Mouse (Mus musculus) neural tube, embryonic 10.5 days (tissue): ENCODE measurements at regions not wholly inside any gene's neighbourhood (a gene's known extent, or its start where the extent isn't known, plus 50 kb on each side); places are given as distances from the start of the nearest gene placed in this dataset.

Experiments
- DNase-seq: peaks from one replicate; pipeline ENCODE4 v3.0.0-alpha.2; 2017; ENCODE audit warnings: low spot score; ENCODE audit errors: extremely low spot score

DNA sequence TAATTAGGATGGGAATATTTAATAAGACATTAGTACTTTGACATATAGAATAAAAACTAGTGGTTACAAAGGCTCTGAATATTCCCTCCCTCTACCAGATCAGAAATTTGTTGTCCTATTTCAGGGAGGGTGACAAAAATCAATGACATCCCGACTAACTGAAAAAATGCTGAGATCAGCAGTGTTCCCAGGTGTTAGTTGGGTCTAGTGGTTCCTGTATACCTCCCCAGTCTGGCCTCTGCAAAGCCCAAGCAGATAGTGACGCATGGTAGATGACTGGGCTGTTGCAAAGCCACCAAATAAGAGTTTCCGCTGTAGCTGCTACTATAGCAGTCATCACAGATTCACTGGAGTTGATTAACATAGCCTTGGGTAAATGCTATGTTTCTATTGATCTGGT, 59.9 kb upstream of the Gm4791 start:
- no peak for DNase-seq

DNA sequence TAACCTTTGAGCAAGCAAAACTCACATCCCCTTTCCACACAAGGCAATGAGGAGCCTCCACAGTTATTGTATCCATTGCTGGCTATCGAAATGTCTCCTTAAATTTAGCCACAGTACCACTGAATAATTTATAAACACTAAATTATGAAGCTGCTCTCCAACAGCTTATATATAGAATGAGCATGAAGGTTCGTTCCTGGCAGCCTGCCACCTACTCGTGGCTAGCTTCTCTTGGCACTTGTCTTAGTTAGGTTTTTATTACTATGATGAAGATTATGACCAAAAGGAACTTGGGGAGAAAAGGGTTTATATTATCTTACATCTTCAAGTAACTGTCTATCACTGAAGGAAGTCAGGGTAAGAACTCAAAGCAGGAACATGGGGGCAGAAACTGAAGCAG, 72.9 kb upstream of the Gm4791 start:
- DNase-seq, result no peak

DNA sequence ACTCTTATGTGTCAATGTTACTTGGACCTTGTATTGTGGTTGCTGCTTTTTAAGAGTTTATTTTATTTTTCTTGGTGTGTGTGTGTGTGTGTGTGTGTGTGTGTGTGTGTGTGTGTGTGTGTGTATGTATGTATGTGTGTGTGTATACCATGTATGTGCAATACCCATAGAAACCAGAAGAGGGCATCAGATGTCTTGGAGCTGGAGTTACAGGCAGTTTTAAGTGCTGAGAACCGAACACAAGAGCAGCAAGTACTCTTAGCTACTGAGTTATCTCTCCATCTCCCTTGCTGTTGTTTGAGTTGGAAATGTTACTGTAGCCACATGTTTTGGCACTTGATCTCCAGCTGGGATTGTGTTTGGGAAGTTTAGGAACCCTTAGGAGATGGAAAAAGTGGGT, 78.5 kb upstream of the Gm4791 start:
- no peak for DNase-seq

DNA sequence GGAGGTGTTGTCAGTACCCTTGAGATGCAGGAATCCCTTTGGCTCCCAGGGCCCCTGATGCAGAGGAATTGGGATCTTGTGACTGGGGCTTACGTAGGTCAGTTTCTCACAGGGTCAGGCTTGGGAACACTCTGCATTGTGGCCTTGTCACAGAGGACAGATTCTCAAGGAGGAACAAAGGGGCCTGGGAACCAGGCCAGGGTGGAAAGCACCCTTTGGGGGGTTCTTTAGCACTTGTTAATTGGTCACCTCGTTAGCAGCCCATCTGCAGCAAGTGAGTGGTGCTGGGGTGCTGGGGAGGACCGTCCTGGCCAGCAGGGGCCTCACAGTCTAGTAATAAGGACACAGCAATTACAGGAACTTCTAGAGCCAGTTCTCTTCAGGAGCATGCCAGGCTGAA, 85.3 kb upstream of the Gm4791 start:
- no peak for DNase-seq

DNA sequence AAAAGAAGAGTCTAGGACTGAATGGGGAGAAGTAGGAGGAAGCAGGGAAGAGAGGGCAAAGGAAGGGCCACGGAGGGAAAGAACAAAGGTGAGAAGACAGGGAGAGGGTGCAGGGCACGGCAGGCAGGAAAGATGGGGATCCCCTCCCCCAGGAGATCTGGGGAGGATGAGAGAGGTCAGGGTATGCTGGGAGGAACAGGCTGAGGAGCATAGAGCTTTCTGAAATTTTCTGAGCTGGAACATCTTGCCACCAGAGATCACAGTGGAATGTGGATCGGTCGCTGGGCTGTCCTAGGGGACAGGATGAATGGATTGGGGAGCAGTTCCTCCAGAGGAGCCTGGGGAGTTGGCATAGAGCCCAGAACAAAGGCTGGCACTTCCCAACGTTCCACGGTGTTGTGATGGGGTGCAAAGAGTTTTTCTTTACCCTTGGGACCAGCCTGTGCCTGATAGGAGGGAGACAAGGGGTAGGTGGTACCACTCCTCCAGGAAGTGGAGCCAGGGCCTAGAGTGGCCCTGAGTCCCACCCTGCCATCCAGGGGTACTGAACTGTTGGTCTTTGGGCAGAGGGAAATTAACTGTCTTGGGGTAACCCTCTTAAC, 89.0 kb upstream of the Gm4791 start:
- DNase-seq, result no peak

DNA sequence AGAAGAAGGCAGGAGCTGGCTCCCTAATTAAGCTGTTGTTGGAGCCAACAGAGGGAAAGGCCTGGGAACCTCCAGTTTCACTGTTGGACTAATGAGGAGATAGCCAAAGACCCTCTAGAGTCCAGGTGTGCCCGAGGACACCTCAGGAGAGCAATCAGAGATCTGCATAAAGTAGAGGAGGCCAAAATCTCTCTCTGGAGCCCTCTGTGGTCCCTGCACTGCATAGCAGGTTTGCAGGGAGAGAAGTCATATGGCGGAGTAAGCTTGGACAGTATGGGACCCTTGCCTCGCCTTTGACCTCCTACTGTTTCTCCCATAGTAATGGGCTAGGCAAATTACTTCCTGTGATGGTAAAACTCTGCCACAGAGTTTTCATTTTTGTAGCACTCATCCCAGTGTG, 93.5 kb upstream of the Gm4791 start:
- DNase-seq, result no peak

DNA sequence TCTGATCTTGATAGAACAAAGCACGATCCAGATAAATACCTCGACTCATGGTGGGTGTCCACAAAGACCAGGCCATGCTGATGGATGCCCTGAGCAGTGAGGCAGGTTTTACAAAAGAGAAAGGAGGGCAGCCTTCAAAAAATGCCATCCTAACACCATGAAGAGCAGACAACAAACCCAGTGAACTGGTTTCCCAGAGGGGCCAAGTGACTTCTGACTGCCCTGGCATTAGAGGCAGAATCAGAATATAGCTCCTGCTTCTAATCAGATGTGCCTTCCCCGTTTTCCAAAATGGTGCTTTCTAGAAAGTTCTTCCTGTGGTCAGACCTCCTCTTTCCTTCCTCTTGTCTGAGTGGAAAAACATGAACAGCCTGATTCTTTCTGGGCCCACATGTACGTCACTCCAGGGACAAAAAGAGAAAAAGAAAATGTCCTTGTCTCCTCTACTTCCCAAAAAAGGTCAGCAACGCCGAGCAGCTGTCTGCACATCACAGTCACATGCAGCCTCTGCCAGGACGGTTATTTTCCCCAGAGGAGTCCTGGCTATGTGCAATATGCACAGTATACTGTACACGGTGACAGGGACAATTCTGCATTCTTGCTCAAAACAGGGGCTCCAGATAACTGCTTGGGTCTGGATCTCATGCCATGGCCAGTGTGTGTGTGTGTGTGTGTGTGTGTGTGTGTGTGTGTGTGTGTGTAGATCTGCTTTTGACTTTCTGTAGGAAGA, 94.9 kb upstream of the Gm4791 start:
- DNase-seq, result no peak

DNA sequence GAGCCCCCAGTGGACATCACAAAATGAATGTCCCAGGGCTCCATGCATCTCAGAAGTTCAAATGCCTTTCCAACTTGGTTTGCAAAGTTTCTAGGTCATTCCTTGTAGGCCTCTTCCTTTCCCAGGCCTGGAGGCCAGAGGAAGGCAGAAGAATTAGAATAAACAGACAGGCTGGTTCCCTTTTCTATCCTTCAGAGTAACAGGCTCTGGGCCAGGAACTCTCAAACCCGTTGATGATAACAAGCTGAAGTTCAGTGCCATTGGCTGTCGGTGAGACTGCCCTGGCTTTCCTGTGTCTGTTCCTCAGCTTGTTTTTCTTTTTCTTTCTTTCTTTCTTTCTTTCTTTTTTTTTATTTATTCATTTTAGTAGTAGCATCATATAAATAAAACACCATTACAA, 99.3 kb upstream of the Gm4791 start:
- no peak for DNase-seq

DNA sequence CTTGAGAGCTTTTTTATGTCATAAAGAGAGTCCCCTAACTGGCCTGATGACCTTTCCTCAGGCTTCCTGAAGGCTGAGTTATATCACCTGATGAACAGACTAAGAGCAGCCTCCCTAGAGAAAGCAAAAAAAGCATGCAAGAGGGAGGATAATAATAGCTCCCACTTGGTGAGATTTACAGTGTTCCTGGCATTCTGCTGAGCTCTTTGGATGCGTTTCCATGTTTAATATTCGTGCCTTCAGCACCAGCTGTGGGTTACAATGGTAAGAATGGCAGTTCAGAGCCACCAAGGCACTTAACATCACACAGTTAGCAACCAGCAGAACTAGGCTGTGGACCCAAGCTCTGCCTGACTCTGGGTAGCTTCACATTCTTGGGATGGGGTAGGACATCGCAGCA, 100.4 kb upstream of the Gm4791 start:
- DNase-seq, result no peak

DNA sequence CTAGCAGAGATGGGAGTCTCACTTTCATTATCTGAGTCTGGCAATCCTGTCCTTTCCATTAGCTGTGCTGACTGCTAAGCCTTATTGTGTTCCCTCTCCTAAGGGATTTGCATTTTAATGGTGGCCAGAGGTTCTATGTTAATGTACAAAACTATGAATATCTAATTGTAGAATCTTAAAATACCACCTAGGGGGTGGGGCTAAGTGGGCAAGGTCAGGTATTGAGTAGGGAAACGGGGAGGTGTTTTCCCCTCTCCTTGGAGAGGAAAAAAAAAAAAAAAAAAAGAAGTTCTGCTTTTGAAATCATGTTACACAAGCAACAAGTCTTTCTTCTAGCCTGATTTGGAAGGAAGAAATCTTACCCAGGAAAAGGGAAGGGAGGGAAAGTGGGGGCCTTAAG, 106.7 kb upstream of the Gm4791 start:
- DNase-seq, result no peak

DNA sequence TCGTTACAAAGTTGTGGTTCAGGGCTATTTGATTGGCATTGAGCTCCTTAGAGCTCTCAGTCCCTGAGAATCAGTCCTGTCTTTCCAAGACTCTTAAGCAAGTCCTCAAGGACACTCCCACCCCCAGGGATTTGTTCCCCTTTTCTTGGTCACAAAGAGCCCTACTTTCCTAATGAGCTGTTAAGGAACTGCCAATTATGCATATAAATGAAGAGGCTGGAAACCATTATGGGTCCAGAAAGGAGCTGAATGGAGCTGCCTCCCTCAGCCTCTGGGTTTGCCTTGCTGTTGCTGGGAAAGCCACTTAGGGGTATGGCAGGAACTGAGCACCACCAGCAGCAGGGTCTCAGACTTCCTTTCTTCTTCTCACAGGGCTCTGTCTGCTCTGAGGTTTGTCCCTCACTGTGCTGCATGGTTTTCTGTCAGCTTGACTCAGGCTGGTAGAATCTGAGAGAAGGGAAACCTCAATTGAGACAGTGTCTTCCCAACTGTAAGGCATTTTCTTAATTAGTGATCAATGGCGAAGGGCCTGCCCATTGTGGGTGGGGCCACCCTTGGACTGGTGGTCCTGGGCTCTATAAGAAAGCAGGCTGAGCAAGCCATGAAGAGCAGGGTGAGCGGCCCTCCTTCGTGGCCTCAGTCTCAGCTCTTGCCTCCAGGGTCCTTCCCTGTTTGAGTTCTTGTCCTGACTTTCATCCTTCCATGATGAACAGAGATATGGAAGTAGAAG, 108.4 kb upstream of the Gm4791 start:
- DNase-seq, result no peak

DNA sequence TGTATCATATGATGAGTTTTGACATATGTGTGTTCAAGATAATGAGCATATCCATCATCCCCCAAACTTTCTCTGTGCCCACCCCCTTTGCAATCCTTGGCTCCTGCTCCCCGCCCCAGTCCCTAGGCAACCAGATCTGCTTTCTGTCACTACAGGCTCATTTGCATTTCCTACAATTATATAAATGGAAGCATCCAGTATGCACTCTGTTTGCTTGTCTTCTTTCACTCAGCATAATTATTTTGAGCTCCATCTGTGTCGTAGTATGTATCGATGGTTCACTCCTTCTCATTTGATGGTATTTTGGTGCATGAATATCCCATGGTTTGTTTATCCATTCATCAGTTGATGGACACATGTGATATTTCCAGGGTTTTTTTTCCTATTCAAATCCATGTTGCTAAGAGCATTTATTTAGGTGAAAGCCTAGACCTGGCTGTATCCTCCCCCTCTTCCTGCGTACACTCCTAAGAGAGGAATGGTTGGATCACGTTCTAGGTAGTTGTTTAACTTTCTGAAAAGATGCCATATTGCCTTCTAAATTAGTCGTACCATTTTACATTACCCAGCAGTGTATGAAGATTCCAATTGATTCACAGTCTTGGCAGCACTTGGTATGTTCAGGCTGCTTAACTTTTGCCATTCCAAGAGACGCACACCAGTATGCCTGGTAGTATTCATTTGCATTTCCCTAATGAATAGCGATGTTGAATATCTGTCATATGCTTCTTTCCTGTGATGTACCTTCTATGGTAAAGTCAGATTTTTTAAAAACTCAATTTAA, 127.1 kb upstream of the Gm4791 start:
- DNase-seq, result no peak

DNA sequence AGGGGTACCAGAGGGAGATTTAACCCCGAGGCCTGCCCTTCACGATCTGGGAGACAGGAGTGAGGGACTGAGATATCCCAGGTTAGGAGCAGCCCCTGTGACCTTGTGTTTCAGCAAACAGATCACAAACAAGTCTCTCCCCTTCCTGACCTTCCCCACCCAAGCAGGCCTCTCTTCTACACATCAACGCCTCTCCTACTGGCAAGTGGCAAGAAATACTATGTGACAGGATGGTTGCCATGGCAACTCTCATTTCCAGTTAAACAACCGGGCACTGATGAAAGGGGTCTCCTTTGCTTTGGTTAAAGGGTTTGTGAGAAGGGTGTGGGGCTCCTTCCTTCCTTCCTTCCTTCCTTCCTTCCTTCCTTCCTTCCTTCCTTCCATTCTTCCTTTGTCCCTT, 134.6 kb upstream of the Gm4791 start:
- no peak for DNase-seq

DNA sequence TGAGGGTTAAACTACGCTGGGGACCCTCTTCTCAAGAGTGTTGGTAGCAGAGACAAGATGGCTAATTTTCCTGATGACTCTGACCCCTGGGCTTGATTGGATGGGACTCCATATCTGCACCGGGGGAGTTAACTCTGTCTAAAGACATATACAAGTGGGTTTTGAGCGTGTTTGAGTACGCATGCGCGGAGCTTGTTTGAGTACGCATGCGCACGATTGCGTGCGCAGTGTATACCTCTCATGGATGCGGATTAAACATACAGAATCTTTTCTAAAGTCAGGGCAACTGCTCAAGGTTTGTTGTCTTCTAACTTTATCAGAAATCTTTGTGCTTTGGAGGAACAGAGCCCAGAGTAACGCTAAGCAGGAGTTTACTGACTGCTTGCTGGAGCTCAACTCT, 146.8 kb upstream of the Gm4791 start:
- DNase-seq, result no peak

DNA sequence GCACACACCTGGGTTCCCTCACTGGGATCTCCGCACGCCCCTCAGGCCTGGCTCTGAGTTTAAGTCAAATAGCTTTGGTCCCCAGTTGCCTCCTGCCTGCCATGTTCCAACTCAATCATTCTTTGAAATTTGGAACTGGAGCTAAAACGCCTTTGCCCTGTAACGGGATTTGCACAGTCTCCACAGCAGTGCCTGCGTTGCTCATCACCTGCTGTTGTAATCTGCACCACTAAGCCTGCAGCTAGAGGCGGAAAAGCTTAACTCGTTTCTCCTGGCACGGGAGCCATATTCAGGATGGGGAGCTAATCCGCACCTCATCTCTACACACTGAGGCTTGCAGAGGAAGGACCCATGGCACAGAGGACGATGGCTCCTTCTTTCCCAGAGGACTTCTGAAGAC, 147.2 kb upstream of the Gm4791 start:
- DNase-seq, result no peak

DNA sequence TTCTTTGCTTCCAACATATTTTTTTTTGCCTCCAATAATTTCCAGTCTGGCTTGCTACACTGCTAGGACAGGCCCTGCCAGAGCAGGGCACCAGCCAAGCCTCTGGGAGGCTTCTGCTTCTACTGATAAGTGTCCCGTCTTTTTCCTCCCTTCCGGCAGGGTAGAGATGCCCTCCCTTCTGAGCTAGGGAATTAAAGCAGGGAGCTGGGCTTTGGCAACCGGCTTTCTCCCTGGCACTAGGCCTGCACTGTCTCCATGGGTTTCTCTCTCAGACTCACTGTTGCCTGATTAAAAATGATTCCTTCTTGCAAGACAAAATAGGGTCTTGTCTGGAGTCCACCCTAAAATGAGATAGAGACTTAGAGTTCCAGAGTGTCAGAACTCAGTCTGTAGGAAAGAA, 153.3 kb upstream of the Gm4791 start:
- DNase-seq, result no peak

DNA sequence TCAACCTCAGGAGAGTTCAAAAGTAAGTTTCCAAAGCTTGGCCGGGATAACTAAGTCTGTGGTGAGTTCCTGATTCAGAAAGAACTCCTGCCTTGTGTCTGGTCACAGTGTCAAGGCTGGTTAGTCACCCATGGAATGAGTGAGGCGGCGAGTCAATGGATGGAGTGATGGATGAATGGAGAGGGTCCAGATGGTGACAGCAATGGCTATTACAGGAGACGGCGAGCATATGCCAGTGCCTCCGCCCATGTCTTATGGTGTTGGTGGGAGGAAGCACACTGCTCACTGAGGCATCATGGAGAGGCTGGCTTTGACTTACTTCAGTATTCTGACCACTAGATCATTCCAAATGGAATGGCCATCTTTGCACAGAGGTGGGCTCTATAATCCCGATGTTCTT, 154.8 kb upstream of the Gm4791 start:
- no peak for DNase-seq

DNA sequence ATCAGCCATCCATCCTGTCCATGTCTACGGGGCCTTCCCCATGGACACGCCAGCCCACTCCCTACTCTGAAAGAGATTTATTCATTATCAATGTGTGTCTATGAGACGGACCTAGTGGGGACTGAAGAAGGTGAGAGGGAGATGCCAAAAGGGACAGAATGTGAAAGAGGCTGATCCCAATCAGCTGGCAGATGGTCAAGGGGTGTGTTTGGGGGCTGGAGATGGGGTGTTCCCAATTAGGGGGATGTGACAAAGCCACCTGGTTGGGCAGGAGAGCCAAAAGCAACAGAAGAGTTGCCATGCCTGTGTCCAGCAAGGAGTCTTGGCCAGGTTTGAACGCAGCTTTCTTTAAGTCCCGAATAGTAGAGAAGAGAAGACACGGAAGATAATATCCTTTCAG, 157.0 kb upstream of the Gm4791 start:
- DNase-seq, result no peak

DNA sequence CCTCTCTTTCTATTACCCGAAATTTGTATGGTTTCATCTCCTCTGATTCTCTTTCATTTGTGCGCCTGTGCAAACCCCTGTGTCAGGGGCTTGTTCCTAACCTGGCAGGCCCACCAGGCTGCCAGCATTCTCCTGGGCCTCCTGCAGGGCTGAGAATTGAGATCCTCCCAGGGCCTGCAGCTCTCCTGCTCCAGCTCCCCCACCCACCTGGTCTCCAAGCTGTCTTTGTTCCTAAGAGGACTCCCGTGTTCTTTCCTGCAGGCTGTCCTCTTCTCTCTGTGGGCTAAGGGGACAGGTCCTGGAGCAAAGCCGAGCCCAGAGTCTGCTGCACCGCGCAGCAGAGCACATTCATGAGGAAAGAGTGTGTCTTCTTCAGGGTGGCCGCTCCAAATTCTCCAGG, 163.3 kb upstream of the Gm4791 start:
- DNase-seq, result no peak

DNA sequence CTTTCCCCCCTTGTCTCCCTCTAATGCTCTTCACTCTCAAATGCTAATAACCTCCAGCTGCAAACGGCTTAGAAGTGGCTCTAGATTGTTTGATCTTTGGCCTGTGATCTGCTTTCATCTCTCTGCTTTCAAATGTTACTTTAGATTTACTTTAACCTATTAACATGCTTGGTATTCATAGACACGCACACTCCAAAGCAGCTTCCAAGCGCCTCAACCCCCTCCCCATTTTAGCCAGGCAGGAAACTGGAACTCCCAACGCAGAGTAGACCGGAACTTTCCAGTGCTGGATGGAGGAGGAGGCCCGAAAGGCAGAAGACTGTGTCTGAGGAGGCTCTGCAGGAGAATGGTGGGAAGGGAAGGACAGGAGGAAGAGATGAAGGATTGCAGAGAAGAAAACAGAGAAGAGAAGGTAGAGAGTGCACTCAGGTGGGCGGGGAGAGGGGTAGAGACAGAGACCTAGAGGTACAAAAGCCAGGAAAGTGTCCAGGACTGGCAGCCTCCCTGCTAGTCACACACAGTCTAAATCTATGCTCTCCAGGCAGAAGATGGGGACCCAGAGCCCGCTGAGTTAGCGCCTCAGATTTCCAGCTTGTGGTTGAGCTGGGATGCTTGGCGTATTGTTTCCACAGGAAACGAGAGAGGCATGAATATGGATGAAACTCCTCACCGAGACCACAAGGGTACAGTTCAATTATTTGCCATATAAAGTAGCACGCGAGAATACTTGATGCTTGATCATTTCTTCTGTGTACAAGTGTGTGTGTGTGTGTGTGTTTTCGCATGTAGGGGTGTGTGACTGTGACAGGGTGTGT, 167.6 kb upstream of the Gm4791 start:
- DNase-seq, result no peak

DNA sequence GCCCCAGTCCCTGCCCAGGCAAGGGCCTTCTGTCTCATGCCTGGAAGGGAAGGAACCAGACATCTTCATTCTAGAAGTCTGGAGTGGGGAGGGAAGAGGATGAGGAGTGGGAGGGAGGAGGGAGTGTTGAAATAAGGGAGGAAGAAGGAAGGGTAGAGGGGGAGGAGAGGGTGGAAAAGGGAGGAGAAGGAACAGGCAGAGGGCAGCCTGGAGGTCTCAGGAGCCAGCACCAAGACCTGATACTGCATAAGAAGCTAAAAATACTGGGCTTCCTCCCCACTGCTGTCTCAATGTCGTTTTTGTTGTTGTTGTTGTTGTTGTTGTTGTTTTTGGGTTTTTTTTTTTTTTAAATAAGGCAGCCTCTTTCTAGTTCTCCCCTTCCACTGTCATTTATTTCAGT, 168.2 kb upstream of the Gm4791 start:
- no peak for DNase-seq
